Mouse (Mus musculus) large intestine, adult 2 months (tissue): Measurements from ENCODE around the gene Acsm3. TPM values are rescaled to one million over a fixed set of nuclear protein-coding genes. Genes with fewer than 3 reads are reported as not detected.

Experiments used
- DNase-seq: peaks from one replicate; pipeline ENCODE4 v3.0.0-alpha.2; 2012; ENCODE audit warnings: low read depth, low spot score
- WGBS: fragments of 180-500 bp; shearing (Covaris S2); methylation state at CpG from one replicate; pipeline ENCODE4 v1.1.7; 2018; 5-methylcytosine and 5-hydroxymethylcytosine counted together
- polyA plus RNA-seq: library from polyadenylated mRNA; depleted of rRNA; stranded (reverse); fragments of >200 nt; gene quantifications from 2 replicates; pipeline ENCODE4 v1.2.3, GENCODE M21; 2012; rRNA removed

Gene Acsm3
- polyA plus RNA-seq, 1 experiment: 10.2 TPM

DNA sequence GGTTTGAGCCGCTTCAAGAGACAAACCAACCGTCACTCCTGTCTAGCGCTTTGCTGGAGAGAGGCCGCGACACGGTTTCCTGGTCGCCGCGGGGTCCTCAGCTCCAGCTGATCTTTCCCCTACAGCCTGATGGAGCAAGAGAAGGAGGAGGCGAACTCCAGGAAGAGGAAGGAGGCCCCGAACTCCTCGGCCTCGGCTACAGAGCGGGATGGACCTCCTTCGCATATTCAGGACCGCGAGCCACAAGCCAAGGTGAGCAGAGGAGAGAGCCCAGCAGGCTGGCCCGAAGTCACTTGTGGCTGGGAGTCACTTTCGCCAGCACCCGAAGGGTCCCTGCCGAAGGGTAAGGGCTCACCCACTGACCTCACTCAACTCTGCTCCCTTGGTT is 33.5 kb downstream of the Acsm3 start:
- no peak for DNase-seq
- WGBS: under 1% methylated on average over 21 of the region's 21 CpGs

DNA sequence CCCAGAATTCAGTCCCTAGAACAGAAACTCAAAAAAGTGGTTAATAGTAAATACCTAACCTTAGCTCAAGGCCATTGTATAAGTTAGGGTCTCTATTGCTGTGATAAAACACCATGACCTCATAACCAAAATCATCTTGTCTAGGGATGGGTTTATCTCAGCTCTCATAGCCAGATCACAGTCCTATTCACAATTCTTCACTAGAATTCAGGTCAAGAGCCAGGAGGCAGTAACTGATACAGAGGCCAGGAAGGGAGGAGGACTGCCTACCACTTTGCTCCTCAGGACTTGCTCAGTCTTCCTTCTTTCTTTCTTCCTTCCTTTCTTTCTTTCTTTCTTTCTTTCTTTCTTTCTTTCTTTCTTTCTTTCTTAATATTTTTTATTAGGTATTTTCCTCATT is 34.6 kb downstream of the Acsm3 start:
- no peak for DNase-seq

DNA sequence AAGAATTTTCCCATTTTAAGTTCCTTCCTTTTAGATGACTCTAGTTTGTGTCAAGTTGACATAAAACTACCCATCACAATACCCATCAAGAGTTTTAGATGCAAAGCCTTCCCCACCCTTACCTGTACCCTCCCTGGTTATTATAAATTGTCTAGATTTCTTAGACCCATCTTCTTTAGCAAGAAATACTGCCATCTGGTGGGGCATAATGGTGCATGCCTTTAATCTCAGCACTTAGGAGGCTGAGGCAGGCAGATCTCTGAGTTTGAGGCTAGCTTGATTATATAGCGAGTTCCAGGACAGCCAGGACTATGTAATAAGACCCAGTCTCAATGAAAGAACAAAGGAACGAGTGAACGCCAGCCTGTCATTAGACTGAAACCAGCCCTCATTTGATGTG is 39.8 kb downstream of the Acsm3 start:
- no peak for DNase-seq
- 92% methylated on average over 3 of the region's 3 CpGs for WGBS

DNA sequence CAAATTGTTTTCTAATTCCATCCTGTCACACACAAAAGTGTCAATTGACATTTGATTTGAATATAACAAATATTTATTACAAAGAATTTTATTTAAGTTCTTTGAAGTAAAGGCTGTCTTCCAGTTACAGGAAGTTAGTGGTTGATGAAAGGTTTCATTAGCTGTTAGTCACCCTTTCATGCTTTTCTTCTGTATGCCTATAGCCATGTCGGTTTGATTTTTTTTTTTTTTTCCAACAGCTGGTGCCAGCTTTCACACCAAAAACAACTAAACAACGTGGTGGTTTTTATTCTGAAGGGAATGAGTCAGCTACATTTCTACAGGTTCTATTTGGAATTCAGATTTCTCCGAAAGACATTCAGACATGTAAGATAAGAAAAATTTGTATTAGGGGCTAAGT is 40.3 kb downstream of the Acsm3 start:
- 68% methylated on average over 3 of the region's 3 CpGs for WGBS
- DNase-seq: no peak

DNA sequence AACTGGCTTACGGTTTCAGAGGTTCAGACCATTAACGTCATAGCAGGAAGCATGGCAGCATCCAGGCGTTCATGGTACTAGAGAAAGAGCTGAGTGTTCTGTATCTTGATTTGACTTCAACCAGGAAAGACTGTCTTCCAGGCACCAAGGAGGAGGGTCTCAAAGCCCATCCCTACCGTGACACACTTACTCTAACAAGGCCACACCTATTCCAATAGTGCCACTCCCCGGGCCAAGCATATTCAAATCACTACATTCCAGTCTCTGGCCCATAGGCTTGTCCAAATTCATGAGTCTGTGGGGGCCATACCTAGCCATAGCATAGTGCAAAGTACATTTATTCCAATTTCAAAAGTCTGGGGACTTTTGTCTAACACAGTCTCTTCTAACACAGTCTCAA is 46.7 kb downstream of the Acsm3 start:
- DNase-seq: no peak
- 82% methylated on average over 5 of the region's 5 CpGs for WGBS

DNA sequence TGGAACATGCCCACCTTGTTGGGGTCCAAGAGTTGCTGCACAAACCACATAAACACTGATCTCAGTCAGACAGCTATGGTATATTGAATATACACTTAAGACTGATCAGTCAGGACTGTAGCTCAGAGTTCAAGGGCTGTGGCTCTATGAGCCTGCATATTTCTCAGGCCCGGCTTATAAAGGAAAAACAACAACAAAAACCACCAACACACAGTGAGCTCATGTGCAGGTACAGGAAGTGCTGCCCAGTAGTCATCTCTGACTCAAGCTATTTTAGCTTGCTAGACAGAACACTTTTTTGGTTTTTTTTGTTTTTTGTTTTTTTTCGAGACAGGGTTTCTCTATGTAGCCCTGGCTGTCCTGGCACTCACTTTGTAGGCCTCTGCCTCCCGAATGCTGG is 48.0 kb downstream of the Acsm3 start:
- WGBS: 93% methylated on average over 3 of the region's 3 CpGs
- DNase-seq: no peak

DNA sequence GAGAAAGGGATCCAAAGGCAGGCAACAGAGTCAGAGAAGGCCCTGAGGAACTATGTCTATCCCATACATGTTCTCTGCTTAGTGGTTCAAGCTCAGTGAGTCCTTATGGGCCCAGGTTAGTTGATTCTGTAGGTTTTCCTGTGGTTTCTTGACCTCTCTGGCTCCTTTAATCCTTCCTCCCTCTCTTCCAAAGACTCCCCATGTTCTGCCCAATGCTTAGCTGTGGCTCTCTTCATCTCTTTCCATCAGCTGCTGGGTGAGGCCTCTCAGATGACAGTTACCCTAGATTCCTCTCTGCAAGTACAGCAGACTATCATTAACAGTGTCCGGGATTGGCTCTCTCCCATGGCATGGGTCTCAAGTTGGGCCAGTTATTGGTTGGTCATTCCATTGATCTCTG is 74.6 kb downstream of the Acsm3 start:
- WGBS: 100% methylated on average over 1 of the region's 1 CpGs
- no peak for DNase-seq

DNA sequence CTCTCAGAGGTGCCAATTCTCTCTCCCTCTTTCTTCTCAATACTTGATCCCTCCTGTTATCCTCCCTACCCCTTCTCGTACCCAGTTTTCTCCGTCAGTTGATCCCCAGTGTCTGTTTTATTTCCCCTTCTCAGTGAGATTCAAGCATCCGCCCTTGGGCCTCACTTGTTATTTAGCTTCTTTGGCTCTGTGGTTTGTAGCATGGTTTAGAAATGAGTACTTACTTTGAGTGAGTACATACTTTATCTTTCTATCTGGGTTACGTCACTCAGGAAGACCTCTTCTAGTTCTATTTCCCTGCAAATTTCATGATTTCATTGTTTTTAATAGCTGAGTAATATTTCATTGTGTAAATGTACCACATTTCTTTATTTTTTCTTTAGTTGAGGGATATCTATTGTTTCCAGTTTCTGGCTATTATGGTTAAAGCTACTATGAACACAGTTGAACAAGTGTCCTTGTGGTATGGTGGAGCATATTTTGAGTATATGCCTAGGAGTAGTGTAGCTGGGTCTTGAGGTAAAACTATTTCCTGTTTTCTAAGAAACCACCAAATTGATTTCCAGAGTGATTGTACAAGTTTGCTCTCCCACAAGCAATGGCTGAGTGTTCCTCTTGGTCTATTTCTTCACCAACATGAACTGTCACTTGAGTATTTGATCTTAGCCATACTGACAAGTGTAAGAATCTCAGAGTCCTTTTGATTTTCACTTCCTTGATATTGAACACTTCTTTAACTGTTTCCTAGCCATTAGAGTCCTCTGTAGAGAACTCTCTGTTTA is 75.5 kb downstream of the Acsm3 start:
- WGBS: 92% methylated on average over 4 of the region's 4 CpGs
- no peak for DNase-seq

Other genes starting within 250 kb of the Acsm3 start
- 0.45 and 1.9 TPM in 2 replicates for gene Acsm5, start 241.5 kb upstream of the Acsm3 start, polyA plus RNA-seq
- not detected in 2 replicates for gene Pdilt, start 237.4 kb upstream of the Acsm3 start, polyA plus RNA-seq
- not detected in 2 replicates for gene Acsm2, start 206.6 kb upstream of the Acsm3 start, polyA plus RNA-seq
- gene Acsm1, start 153.9 kb upstream of the Acsm3 start, polyA plus RNA-seq: not detected in 2 replicates
- not detected in 2 replicates for gene Acsm4, start 70.9 kb upstream of the Acsm3 start, polyA plus RNA-seq
- gene Thumpd1, start 40.1 kb upstream of the Acsm3 start, polyA plus RNA-seq: 8.6 and 9.9 TPM in 2 replicates
- gene Rexo5, start 33.1 kb downstream of the Acsm3 start, polyA plus RNA-seq: 1.9 and 3.7 TPM in 2 replicates
- gene Eri2, start 33.1 kb downstream of the Acsm3 start, polyA plus RNA-seq: 1.3 and 1.4 TPM in 2 replicates
- 2.6 and 2.7 TPM in 2 replicates for gene Lyrm1, start 134.9 kb downstream of the Acsm3 start, polyA plus RNA-seq
- gene Dcun1d3, start 135.4 kb downstream of the Acsm3 start, polyA plus RNA-seq: 2.7 and 4.0 TPM in 2 replicates